Mouse (Mus musculus): Measurements from ENCODE around the gene Tlx3. TPM values are rescaled to one million over a fixed set of nuclear protein-coding genes. Genes with fewer than 3 reads are reported as not detected.

Tlx3 gene
- polyA plus RNA-seq, 1 experiment from 2014 or later, result not detected

DNA sequence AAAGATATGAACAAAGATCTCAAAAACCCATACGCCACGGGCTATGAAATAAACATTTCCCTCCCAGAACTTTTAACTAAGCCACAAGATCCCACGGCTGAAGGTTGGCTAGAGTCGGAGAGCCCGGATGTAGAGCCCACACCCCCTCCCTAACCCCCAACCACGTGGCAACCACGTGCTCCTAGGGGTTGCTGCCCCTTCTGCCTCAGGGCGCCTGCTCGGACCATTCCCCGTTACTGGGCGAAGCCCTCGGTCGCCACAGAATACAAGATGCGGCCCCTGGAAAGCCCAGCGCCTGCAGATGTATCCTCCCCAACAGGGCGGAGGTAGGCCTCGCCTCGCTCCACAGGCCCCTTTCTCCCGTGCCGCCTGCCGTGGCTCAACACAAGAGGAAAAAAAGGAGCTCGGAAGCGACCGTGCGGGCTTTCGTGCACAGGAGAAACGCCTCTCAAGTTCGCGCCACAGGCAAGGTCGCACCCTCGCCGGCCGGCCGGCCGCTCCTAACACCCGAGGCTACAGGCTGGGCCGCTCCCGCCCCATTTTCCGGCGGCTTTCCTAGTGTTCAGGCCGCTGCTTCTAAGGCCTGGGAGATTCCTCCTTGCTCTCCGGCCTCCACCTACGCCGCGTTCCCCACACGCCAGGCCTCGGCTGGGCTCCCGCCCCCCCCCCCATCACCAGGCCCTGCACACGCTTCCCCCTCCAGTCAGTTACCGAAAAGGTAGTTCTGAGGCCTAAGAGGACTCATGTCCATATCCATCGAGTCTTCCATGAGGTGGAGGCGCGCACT lies 41.0 kb downstream of the Tlx3 start:
- Histone ChIP-seq H3K27me3 (ENCODE audit: control insufficient read depth, insufficient read depth, low read length) (no peaks in the 10 kb centered on the region), H3K4me3 (ENCODE audit: low read length) (peak overlapping the region; percentile 91), H3K36me3 (ENCODE audit: control insufficient read depth, insufficient read depth) (peaks cover 23% of the 10 kb centered on the region), H3K4me2 (ENCODE audit: low read depth, low read length) (peak overlapping the region; percentile 90), H3K9me3 (replicated peaks; ENCODE audit: control insufficient read depth, low read length) (no peaks in the 10 kb centered on the region), H3K27ac (ENCODE audit: low read length) (peak overlapping the region; percentile 86), H3K4me1 (ENCODE audit: control insufficient read depth, insufficient read depth, low read length) (peaks cover 15% of the 10 kb centered on the region), H3K9ac (ENCODE audit: low read length) (peak overlapping the region; percentile 85)
- ATAC-seq (replicated peaks; ENCODE audit: extremely low read depth, insufficient read depth, low FRiP score), result peak; percentile 42
- WGBS, result 3% methylated on average over 53 of the region's 53 CpGs

DNA sequence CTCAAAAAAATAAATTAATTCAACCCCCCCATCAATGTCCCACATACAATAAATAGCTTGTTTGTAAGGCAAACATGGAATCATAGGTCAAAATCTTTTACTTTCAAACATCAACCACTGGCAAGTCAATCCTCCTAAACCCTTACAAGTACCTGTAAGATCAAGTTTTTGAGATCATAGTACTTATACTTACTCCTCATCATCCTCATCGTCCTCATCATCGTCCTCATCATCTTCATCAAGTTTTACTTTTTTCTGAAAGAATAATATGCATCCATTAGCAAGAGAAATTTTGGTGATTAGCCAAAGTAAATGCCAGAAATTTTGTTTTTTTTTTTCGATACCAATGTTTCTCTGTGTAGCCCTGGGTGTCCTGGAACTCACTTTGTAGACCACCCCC lies 43.6 kb downstream of the Tlx3 start:
- Histone ChIP-seq H3K27ac (ENCODE audit: low read length) (no peak overlapping the region), H3K27me3 (ENCODE audit: control insufficient read depth, insufficient read depth, low read length) (no peaks in the 10 kb centered on the region), H3K4me3 (ENCODE audit: low read length) (no peak overlapping the region), H3K4me1 (ENCODE audit: control insufficient read depth, insufficient read depth, low read length) (peaks cover 15% of the 10 kb centered on the region), H3K4me2 (ENCODE audit: low read depth, low read length) (no peak overlapping the region), H3K36me3 (ENCODE audit: control insufficient read depth, insufficient read depth) (peaks cover 37% of the 10 kb centered on the region), H3K9ac (ENCODE audit: low read length) (no peak overlapping the region), H3K9me3 (replicated peaks; ENCODE audit: control insufficient read depth, low read length) (no peaks in the 10 kb centered on the region)
- no peak for ATAC-seq (replicated peaks; ENCODE audit: extremely low read depth, insufficient read depth, low FRiP score)
- 91% methylated on average over 3 of the region's 3 CpGs for WGBS

DNA sequence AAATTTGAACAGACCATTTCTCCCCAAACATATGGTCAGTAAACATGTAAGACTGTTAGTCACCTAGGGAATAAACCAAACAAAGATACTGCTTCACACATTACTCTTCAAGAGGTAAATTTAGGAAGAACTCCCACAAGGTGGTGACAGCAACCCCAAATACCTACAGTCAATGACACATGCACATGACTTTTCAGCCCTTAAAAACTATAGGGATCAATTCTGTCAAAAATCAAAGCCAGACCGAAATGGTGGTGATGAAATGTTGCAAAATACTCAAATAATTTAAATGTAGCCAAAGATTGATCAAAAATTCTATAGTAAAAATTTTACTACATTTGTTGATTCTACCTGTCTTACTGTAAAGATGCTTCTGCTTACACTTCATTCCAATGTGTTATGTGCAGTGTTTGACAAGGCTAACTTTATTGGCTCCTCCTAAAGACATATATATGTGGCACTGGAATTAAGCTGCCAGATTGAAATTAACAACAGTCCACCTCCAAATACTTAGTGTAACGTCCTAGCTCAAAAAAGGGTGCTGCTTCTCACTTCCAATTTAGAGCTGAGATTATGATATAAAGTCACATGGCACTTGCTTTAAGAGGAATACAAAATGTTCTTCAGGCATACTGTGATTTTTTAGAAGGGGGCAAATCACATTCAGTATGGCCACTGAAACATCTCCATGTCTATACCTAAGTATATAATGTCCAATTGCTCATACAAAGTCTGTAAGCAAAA lies 45.8 kb downstream of the Tlx3 start:
- Histone ChIP-seq H3K9me3 (replicated peaks; ENCODE audit: control insufficient read depth, low read length) (no peaks in the 10 kb centered on the region), H3K4me2 (ENCODE audit: low read depth, low read length) (no peak overlapping the region), H3K27ac (ENCODE audit: low read length) (no peak overlapping the region), H3K4me3 (ENCODE audit: low read length) (no peak overlapping the region), H3K27me3 (ENCODE audit: control insufficient read depth, insufficient read depth, low read length) (no peaks in the 10 kb centered on the region), H3K36me3 (ENCODE audit: control insufficient read depth, insufficient read depth) (peaks cover 46% of the 10 kb centered on the region), H3K4me1 (ENCODE audit: control insufficient read depth, insufficient read depth, low read length) (peaks cover 10% of the 10 kb centered on the region), H3K9ac (ENCODE audit: low read length) (no peak overlapping the region)
- ATAC-seq (replicated peaks; ENCODE audit: extremely low read depth, insufficient read depth, low FRiP score), result no peak
- WGBS, result 80% methylated on average over 2 of the region's 2 CpGs

DNA sequence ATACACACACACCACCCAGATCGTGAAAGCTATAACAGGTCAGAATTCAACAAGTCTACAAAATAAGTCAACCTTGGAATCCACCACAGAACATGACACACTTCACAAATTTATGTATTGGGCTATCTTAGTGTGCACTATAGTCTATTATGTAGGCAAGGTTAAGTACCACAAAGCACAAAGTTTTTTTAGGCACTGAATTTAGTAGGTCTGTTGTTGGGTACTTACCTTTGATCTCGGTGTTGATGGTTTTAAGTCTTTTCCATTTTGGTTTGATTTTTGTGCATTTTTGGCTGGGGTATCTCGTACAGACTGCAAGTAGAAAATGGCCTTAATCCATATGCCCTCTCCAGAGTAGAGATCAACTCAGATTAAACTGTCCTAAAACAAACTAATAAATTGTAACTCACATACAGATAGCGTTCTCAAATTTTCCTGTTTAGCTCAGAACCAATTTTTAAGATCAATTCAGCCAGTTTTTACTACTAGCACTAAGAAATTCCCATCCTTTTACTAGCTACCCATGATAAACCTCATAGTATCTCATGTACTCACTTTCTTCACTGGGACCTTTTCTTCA lies 46.9 kb downstream of the Tlx3 start:
- Histone ChIP-seq H3K36me3 (ENCODE audit: control insufficient read depth, insufficient read depth) (peaks cover 51% of the 10 kb centered on the region), H3K9me3 (replicated peaks; ENCODE audit: control insufficient read depth, low read length) (no peaks in the 10 kb centered on the region), H3K9ac (ENCODE audit: low read length) (no peak overlapping the region), H3K4me2 (ENCODE audit: low read depth, low read length) (no peak overlapping the region), H3K4me3 (ENCODE audit: low read length) (no peak overlapping the region), H3K4me1 (ENCODE audit: control insufficient read depth, insufficient read depth, low read length) (peaks cover 9% of the 10 kb centered on the region), H3K27me3 (ENCODE audit: control insufficient read depth, insufficient read depth, low read length) (no peaks in the 10 kb centered on the region), H3K27ac (ENCODE audit: low read length) (no peak overlapping the region)
- 86% methylated on average over 4 of the region's 4 CpGs for WGBS
- ATAC-seq (replicated peaks; ENCODE audit: extremely low read depth, insufficient read depth, low FRiP score), result no peak

DNA sequence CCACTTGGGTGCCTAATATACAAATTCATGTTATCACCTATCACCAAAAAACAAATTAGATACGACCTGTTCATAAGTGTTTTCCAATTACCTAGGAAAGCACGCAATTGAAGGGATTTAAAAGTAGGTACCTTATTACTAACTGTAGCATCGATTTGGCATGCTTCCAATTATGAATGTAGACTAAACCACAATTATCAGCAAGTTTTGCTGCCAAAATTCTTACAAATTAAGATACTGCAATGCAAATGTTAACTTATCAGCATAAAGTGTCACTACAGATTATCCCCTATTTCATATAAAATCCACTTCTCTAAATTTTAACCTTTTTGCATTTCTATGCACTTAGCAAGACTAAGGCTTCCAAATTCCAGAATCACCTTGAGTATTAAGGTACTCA lies 48.9 kb downstream of the Tlx3 start:
- H3K4me1 ChIP-seq (ENCODE audit: control insufficient read depth, insufficient read depth, low read length), result no peaks in the 10 kb centered on the region
- no peak overlapping the region for H3K9ac ChIP-seq (ENCODE audit: low read length)
- no peak overlapping the region for H3K27ac ChIP-seq (ENCODE audit: low read length)
- no peak for ATAC-seq (replicated peaks; ENCODE audit: extremely low read depth, insufficient read depth, low FRiP score)
- H3K4me3 ChIP-seq (ENCODE audit: low read length), result no peak overlapping the region
- H3K27me3 ChIP-seq (ENCODE audit: control insufficient read depth, insufficient read depth, low read length), result no peaks in the 10 kb centered on the region
- H3K4me2 ChIP-seq (ENCODE audit: low read depth, low read length), result no peak overlapping the region
- 81% methylated on average over 3 of the region's 3 CpGs for WGBS
- H3K36me3 ChIP-seq (ENCODE audit: control insufficient read depth, insufficient read depth), result peaks cover 50% of the 10 kb centered on the region
- H3K9me3 ChIP-seq (replicated peaks; ENCODE audit: control insufficient read depth, low read length), result no peaks in the 10 kb centered on the region

DNA sequence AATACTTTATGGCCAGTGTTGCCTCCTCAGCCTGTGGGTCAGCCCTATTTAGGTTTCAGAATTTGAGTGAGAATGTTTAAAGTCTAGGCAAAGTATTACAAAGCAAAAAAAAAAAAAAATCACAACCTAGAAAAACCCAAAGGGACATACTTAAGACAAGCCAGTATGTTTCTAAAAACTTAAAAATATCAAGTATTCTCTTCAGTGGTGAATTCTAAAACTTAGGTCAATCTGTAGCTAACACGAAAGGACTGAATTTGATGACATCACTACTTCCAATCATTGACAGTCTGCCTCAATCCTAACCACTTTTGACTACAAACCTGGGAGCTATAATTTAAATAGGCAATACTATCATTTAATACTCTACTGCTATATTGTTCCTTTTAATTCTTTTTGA lies 50.4 kb downstream of the Tlx3 start:
- Histone ChIP-seq H3K4me2 (ENCODE audit: low read depth, low read length) (no peak overlapping the region), H3K9ac (ENCODE audit: low read length) (no peak overlapping the region), H3K4me1 (ENCODE audit: control insufficient read depth, insufficient read depth, low read length) (peaks cover 2% of the 10 kb centered on the region; the same call in 1 of the 2 replicates), H3K27me3 (ENCODE audit: control insufficient read depth, insufficient read depth, low read length) (no peaks in the 10 kb centered on the region), H3K9me3 (replicated peaks; ENCODE audit: control insufficient read depth, low read length) (no peaks in the 10 kb centered on the region), H3K4me3 (ENCODE audit: low read length) (no peak overlapping the region), H3K36me3 (ENCODE audit: control insufficient read depth, insufficient read depth) (peaks cover 44% of the 10 kb centered on the region), H3K27ac (ENCODE audit: low read length) (no peak overlapping the region)
- WGBS, result 93% methylated on average over 1 of the region's 1 CpGs
- ATAC-seq (replicated peaks; ENCODE audit: extremely low read depth, insufficient read depth, low FRiP score), result no peak

DNA sequence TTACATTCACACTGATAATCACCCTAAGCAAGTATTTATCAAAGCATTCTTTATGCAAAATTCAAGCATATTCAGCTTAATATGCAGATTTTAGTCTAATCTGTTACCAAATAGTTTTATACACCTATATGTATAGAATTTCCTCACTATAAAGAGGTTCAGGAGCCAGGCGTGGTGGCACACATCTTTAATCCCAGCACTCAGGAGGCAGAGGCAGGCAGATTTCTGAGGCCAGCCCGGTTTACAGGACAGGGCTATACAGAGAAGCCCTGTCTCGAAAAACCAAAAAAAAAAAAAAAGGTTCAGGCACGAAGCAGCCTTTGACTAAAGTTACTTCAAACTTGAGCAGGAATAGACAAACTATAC lies 51.6 kb downstream of the Tlx3 start:
- H3K27me3 ChIP-seq (ENCODE audit: control insufficient read depth, insufficient read depth, low read length), result no peaks in the 10 kb centered on the region; the same call in 1 of the 2 replicates
- no peak for ATAC-seq (replicated peaks; ENCODE audit: extremely low read depth, insufficient read depth, low FRiP score)
- no peak overlapping the region for H3K4me2 ChIP-seq (ENCODE audit: low read depth, low read length)
- H3K9me3 ChIP-seq (replicated peaks; ENCODE audit: control insufficient read depth, low read length), result no peaks in the 10 kb centered on the region
- no peak overlapping the region for H3K9ac ChIP-seq (ENCODE audit: low read length)
- WGBS, result 78% methylated on average over 4 of the region's 4 CpGs
- no peak overlapping the region for H3K4me3 ChIP-seq (ENCODE audit: low read length)
- H3K27ac ChIP-seq (ENCODE audit: low read length), result no peak overlapping the region
- H3K4me1 ChIP-seq (ENCODE audit: control insufficient read depth, insufficient read depth, low read length), result peaks cover 5% of the 10 kb centered on the region; the same call in 1 of the 2 replicates
- H3K36me3 ChIP-seq (ENCODE audit: control insufficient read depth, insufficient read depth), result peaks cover 38% of the 10 kb centered on the region

DNA sequence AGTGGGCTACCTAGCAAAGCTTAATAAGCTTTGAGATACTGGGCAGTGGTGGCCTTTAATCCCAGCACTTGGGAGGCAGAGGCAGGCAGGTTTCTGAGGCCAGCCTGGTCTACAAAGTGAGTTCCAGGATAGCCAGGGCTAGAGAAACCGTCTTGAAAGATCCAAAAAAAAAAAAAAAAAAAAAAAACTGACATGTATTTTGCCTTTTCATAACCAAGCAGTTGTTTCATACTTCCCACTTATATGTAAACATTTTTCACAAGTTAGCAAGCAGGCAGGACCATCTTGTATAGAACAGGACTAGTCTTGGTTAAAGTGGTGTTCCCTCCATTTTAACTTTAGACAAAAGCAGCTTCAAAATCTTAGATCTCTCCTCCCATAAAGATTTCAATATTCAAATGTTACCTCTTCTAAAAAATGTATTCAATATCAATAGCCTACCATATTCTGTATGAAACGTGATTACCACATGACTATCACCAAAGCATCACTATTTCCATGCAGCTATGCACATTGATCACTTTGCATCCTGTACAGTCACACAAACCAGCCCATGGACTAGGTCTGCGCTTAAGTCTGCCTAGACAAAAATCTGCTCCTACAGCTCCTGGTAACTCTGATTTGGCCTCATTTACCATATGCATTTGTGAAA lies 52.1 kb downstream of the Tlx3 start:
- H3K4me3 ChIP-seq (ENCODE audit: low read length), result no peak overlapping the region
- H3K4me2 ChIP-seq (ENCODE audit: low read depth, low read length), result no peak overlapping the region
- peaks cover 7% of the 10 kb centered on the region; the same call in 1 of the 2 replicates for H3K4me1 ChIP-seq (ENCODE audit: control insufficient read depth, insufficient read depth, low read length)
- H3K9me3 ChIP-seq (replicated peaks; ENCODE audit: control insufficient read depth, low read length), result no peaks in the 10 kb centered on the region
- no peak for ATAC-seq (replicated peaks; ENCODE audit: extremely low read depth, insufficient read depth, low FRiP score)
- 86% methylated on average over 3 of the region's 3 CpGs for WGBS
- H3K27me3 ChIP-seq (ENCODE audit: control insufficient read depth, insufficient read depth, low read length), result no peaks in the 10 kb centered on the region; the same call in 1 of the 2 replicates
- no peak overlapping the region for H3K27ac ChIP-seq (ENCODE audit: low read length)
- no peak overlapping the region for H3K9ac ChIP-seq (ENCODE audit: low read length)
- H3K36me3 ChIP-seq (ENCODE audit: control insufficient read depth, insufficient read depth), result peaks cover 34% of the 10 kb centered on the region
